In the genomic region with DNA sequence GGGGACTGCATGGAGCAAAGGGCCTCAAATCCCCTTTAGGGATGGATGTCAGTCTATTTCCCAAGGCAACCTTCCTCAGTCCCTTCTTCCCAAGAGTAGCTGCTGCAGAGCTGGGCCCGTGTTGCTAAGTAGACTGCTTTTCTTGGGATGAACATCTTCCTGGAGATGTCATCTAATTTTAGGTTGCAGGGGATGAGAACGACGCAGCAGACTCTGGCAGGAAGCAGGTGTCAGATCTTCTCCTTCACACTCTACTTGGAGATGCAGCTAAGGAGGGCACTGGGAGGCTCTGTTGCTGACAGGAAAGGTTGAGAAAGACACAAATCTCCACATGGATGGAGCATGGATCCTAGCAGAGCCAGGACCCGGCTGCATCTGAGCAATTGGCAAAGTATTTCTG, we compare ENCODE assay signal across 28 mouse cellular contexts.
DNase-seq lines count a peak whose midpoint lies in the region; ATAC-seq lines count a peak whose summit lies in the region.
"Had no signal": no experiment of that assay in that cellular context is flagged by ENCODE, and none has a peak within 500 bp of the region (broad histone marks: within the 10 kb centered on the region; RNA-seq: fewer than 3 reads in every experiment).

No protein-coding gene starts in this region.

- 0 out of 2 replicates have a peak overlapping the region, but pooled peaks have one; percentile 54 for H3K27ac ChIP-seq in neural tube, embryonic 13.5 days (replicated peaks)
- H3K27ac ChIP-seq: embryonic facial prominence, embryonic 13.5 days; heart, adult 2 months; heart, embryonic 13.5 days; hindbrain, embryonic 14.5 days; limb, embryonic 15.5 days; liver, embryonic 14.5 days; stomach, postnatal 0 days had no signal

- no peaks in the 10 kb centered on the region for H3K27me3 ChIP-seq in neural tube, embryonic 13.5 days
- H3K27me3 ChIP-seq: embryonic facial prominence, embryonic 13.5 days; forebrain, embryonic 13.5 days; heart, embryonic 13.5 days; limb, embryonic 15.5 days had no signal

- no peak overlapping the region for H3K4me3 ChIP-seq in neural tube, embryonic 13.5 days
- H3K4me3 ChIP-seq: embryonic facial prominence, embryonic 13.5 days; erythroblast, embryonic 14.5 days; forebrain, embryonic 13.5 days; heart, adult 2 months; heart, embryonic 13.5 days; limb, embryonic 15.5 days; megakaryocyte, embryonic 14.5 days had no signal

- DNase-seq in frontal cortex, postnatal 10 days (ENCODE audit: low spot score in 2 of 2) = no peak
- no peak for DNase-seq in neural tube, embryonic 10.5 days (ENCODE audit: extremely low spot score, low spot score)
- peak; percentile 28 to 29 for DNase-seq in right cerebral cortex, adult 2 months (ENCODE audit: low spot score in 2 of 2)
- DNase-seq in B cell, adult 2 months = no peak
- DNase-seq in embryo, embryonic 11 days = no peak
- DNase-seq: adrenal gland, postnatal 25 days; cerebellum, adult 11-12 months; cerebellum, postnatal 10 days; gastrocnemius, postnatal 36 days; heart, adult 2 months; heart, postnatal 14 days; kidney, adult 18-20 months; kidney, postnatal 4 days; layer of hippocampus, adult 9-11 months; lung, embryonic 14.5 days had no signal

- H3K36me3 ChIP-seq in neural tube, embryonic 13.5 days = no peaks in the 10 kb centered on the region
- H3K36me3 ChIP-seq: embryonic facial prominence, embryonic 13.5 days; heart, embryonic 13.5 days; limb, embryonic 15.5 days had no signal

- H3K9ac ChIP-seq in neural tube, embryonic 13.5 days = no peak overlapping the region
- H3K9ac ChIP-seq: embryonic facial prominence, embryonic 13.5 days; forebrain, embryonic 13.5 days; heart, embryonic 13.5 days; hindbrain, embryonic 14.5 days; limb, embryonic 15.5 days; liver, embryonic 14.5 days; lung, embryonic 14.5 days had no signal

- peaks cover 15% of the 10 kb centered on the region for H3K4me1 ChIP-seq in neural tube, embryonic 13.5 days (replicated peaks)
- H3K4me1 ChIP-seq: embryonic facial prominence, embryonic 13.5 days; heart, embryonic 13.5 days had no signal

- peak; percentile 75 for ATAC-seq in frontal cortex, adult (ENCODE audit: low TSS enrichment)
- no peak for ATAC-seq in neural tube, embryonic 13.5 days (ENCODE audit: low read depth)
- ATAC-seq in CD4-positive, CD25-positive, alpha-beta regulatory T cell, adult 4 months = no peak
- ATAC-seq: forebrain, embryonic 13.5 days; inflammation-experienced regulatory T-cells, adult 6 months had no signal

- no peak overlapping the region for H3K4me2 ChIP-seq in neural tube, embryonic 13.5 days
- H3K4me2 ChIP-seq: embryonic facial prominence, embryonic 13.5 days; forebrain, embryonic 13.5 days; heart, embryonic 13.5 days; hindbrain, embryonic 14.5 days; limb, embryonic 15.5 days; lung, embryonic 14.5 days had no signal

- H3K9me3 ChIP-seq in neural tube, embryonic 13.5 days = no peaks in the 10 kb centered on the region
- H3K9me3 ChIP-seq: embryonic facial prominence, embryonic 13.5 days; forebrain, embryonic 13.5 days; heart, embryonic 13.5 days; limb, embryonic 15.5 days; megakaryocyte, embryonic 14.5 days had no signal

- 80% methylated on average over 4 of the region's 4 CpGs for WGBS in neural tube, embryonic 13.5 days

Comparison
In these comparisons a context has a peak if more than half of its experiments do, and no peak if none do; other contexts are left out.
1. DNase-seq: peak in right cerebral cortex, adult 2 months (2 of 2); none in frontal cortex, postnatal 10 days (0 of 2), neural tube, embryonic 10.5 days (single experiment), B cell, adult 2 months (0 of 2) and embryo, embryonic 11 days (single experiment).